Mouse (Mus musculus): ENCODE data around the gene Dennd6b. TPM values are rescaled to one million over a fixed set of nuclear protein-coding genes. Genes with fewer than 3 reads are reported as not detected.

The Dennd6b gene
- total RNA-seq (2012; rRNA removed) (6.6 and 9.0 TPM in 2 replicates), total RNA-seq (2014; rRNA removed) (4.1 and 4.5 TPM in 2 replicates), polyA plus RNA-seq (2012; ENCODE audit: insufficient read length, low read depth) (8.8 and 9.1 TPM in 2 replicates)

DNA sequence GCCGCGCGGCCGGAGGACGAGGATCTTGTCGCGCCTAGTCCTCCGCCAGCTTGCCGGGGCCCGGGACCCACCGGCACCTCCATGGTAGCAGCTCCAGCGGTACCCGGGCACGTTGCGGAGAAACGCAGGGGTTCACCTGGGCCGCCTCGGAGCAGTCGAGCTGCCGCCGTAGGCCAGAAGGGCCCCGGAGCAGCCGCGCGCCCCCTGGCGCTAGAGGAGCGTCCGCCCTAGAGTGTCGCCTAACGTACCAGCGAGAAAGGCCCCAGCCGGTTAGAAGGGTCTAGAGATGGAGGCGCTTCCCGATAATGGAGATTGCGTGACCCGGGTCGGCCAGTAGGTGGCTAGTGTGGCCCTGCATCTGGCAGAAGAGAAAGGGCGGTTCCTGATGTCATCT lies at the start of gene Dennd6b:
Dennd6b (minus strand) TSS at position 184 of the 394 bp plus-strand sequence.
- Histone ChIP-seq H3K27ac (ENCODE audit: insufficient read depth, low read depth) (peak within 1 kb of the TSS; percentile 93), H3K4me2 (ENCODE audit: insufficient read depth, low read depth, poor library complexity, severe bottlenecking) (peak within 1 kb of the TSS; percentile 83), H3K27me3 (replicated peaks) (no peaks in the 10 kb centered on the region), H3K4me1 (ENCODE audit: control insufficient read depth in 1 of 2, insufficient read depth in 2 of 2) (peaks cover 3 to 16% of the 10 kb centered on the region in 2 experiments), H3K4me3 (replicated peaks in 1 of 3; ENCODE audit: low read depth in 2 of 3, low read length in 2 of 3, poor library complexity in 1 of 3) (peak within 1 kb of the TSS; percentile 88 to 98 (median 95)), H3K9me3 (replicated peaks; ENCODE audit: low read length) (no peaks in the 10 kb centered on the region), H3K9ac (ENCODE audit: insufficient read depth, low read depth) (peak within 1 kb of the TSS; percentile 99), H3K79me2 (replicated peaks; ENCODE audit: control insufficient read depth, extremely low read depth, insufficient read depth, poor library complexity, severe bottlenecking) (no peaks in the 10 kb centered on the region), H3K36me3 (replicated peaks in 1 of 2; ENCODE audit: control insufficient read depth in 1 of 2, insufficient read depth in 1 of 2, low read length in 1 of 2) (peaks cover 0 to 17% of the 10 kb centered on the region in 2 experiments)
- peak; percentile 40; the same call in 1 of the 2 replicates for TF ChIP-seq MAX (IDR thresholded peaks at IDR 0.05; ENCODE audit: low read length)
- peak; percentile 94 for TF ChIP-seq SIN3A (IDR thresholded peaks at IDR 0.05; ENCODE audit: low read length)
- TF ChIP-seq RAD21 (IDR thresholded peaks at IDR 0.05; ENCODE audit: low read depth, low read length) = peak; percentile 26
- no peak for TF ChIP-seq ZKSCAN1 (IDR thresholded peaks at IDR 0.05; ENCODE audit: borderline replicate concordance, low read depth, low read length)
- no peak for TF ChIP-seq POLR2AphosphoS2 (IDR thresholded peaks at IDR 0.05; ENCODE audit: low read depth, low read length)
- TF ChIP-seq TCF12 (IDR thresholded peaks at IDR 0.05; ENCODE audit: low read depth, low read length) = peak; percentile 85
- TF ChIP-seq EP300 (IDR thresholded peaks at IDR 0.05; ENCODE audit: low read length) = no peak
- peak; percentile 15; the same call in 1 of the 2 replicates for TF ChIP-seq ETS1 (conservative IDR thresholded peaks at IDR 0.05; ENCODE audit: low read depth, low read length)
- TF ChIP-seq UBTF (IDR thresholded peaks at IDR 0.05; ENCODE audit: low read depth, low read length) = 0 out of 2 replicates have a peak, but pooled peaks have one; percentile 40
- TF ChIP-seq TBP (conservative IDR thresholded peaks at IDR 0.05; ENCODE audit: low read depth, low read length) = no peak; the same call in 1 of the 2 replicates
- TF ChIP-seq ZMIZ1 (IDR thresholded peaks at IDR 0.05; ENCODE audit: low read depth, low read length) = no peak; the same call in 1 of the 2 replicates
- no peak; the same call in 1 of the 2 replicates for TF ChIP-seq KAT2A (IDR thresholded peaks at IDR 0.05; ENCODE audit: insufficient replicate concordance, low read length)
- TF ChIP-seq MXI1 (IDR thresholded peaks at IDR 0.05; ENCODE audit: low read depth, low read length) = peak; percentile 72; the same call in 1 of the 2 replicates
- TF ChIP-seq E2F4 (IDR thresholded peaks at IDR 0.05; ENCODE audit: insufficient replicate concordance, low read depth, low read length) = no peak
- peak; percentile 88 for TF ChIP-seq HCFC1 (IDR thresholded peaks at IDR 0.05; ENCODE audit: low read depth, low read length)
- no peak for TF ChIP-seq CHD1 (IDR thresholded peaks at IDR 0.05; ENCODE audit: low read depth, low read length)
- no peak for TF ChIP-seq MAFK (IDR thresholded peaks at IDR 0.05; ENCODE audit: insufficient replicate concordance, low read length)
- TF ChIP-seq BHLHE40 (IDR thresholded peaks at IDR 0.05; ENCODE audit: low read depth, low read length) = 0 out of 2 replicates have a peak, but pooled peaks have one; percentile 26
- peak; percentile 63 to 96 for TF ChIP-seq CTCF (conservative IDR thresholded peaks at IDR 0.05 in 1 of 2, IDR thresholded peaks at IDR 0.05 in 1 of 2; ENCODE audit: low read depth in 2 of 2, low read length in 2 of 2)
- TF ChIP-seq MYC (IDR thresholded peaks at IDR 0.05; ENCODE audit: low read depth, low read length) = peak; percentile 48; the same call in 1 of the 2 replicates
- TF ChIP-seq NELFE (IDR thresholded peaks at IDR 0.05; ENCODE audit: low read depth, low read length) = peak; percentile 3; the same call in 1 of the 2 replicates
- peak; percentile 49 for TF ChIP-seq SMC3 (IDR thresholded peaks at IDR 0.05; ENCODE audit: low read depth, low read length)
- peak; percentile 81 for TF ChIP-seq GABPA (IDR thresholded peaks at IDR 0.05; ENCODE audit: insufficient replicate concordance, low read depth, low read length)
- peak; percentile 51 for TF ChIP-seq NRF1 (IDR thresholded peaks at IDR 0.05; ENCODE audit: low read depth, low read length)
- TF ChIP-seq ZNF384 (IDR thresholded peaks at IDR 0.05; ENCODE audit: low read depth, low read length) = no peak
- TF ChIP-seq POLR2A (IDR thresholded peaks at IDR 0.05; ENCODE audit: low read depth, low read length) = peak; percentile 6; the same call in 1 of the 2 replicates
- TF ChIP-seq RCOR1 (conservative IDR thresholded peaks at IDR 0.05; ENCODE audit: low read depth, low read length) = no peak
- TF ChIP-seq JUN (IDR thresholded peaks at IDR 0.05; ENCODE audit: insufficient read depth, low read depth, low read length) = no peak
- TF ChIP-seq MAZ (IDR thresholded peaks at IDR 0.05; ENCODE audit: low read depth, low read length) = no peak
- TF ChIP-seq ZC3H11A (IDR thresholded peaks at IDR 0.05; ENCODE audit: low read depth, low read length) = no peak
- no peak for TF ChIP-seq USF1 (IDR thresholded peaks at IDR 0.05; ENCODE audit: low read depth, low read length)
- TF ChIP-seq USF2 (conservative IDR thresholded peaks at IDR 0.05; ENCODE audit: low read depth, low read length) = no peak
- TF ChIP-seq CHD2 (IDR thresholded peaks at IDR 0.05; ENCODE audit: low read length) = no peak
- TF ChIP-seq ELF1 (IDR thresholded peaks at IDR 0.05; ENCODE audit: low read depth, low read length) = peak; percentile 89
- peak; percentile 79; the same call in 1 of the 2 replicates for TF ChIP-seq MEF2A (IDR thresholded peaks at IDR 0.05; ENCODE audit: borderline replicate concordance, low read depth, low read length)
- TF ChIP-seq JUND (conservative IDR thresholded peaks at IDR 0.05; ENCODE audit: low read depth, low read length) = no peak
- TF ChIP-seq PAX5 (IDR thresholded peaks at IDR 0.05; ENCODE audit: low read length) = no peak
- peak; percentile 72 for TF ChIP-seq IRF4 (IDR thresholded peaks at IDR 0.05; ENCODE audit: low read depth, low read length)
- DNase-seq (ENCODE audit: extremely low read depth) = peak; percentile 97
- dilution Hi-C loops (cut with MboI; ENCODE audit: extremely low pct_ligation_motif_present, extremely low pct_unique_long_range_greater_than_20kb, low sequenced_read_pairs) = no loop called here
- in situ Hi-C loops (cut with MboI; ENCODE audit: low pct_ligation_motif_present, low pct_unique_long_range_greater_than_20kb, low sequenced_read_pairs) = no loop called here

Data from CH12.LX (cell line).